Mouse (Mus musculus) kidney, adult 2 months (tissue): ENCODE data around the gene Pim2.

ENCODE experiments used
- CTCF ChIP-seq: fragments of 200-500 bp; conservative IDR thresholded peaks from 2 replicates; pipeline ENCODE4 v1.5.1; 2011; ENCODE audit warnings: low read depth, mild to moderate bottlenecking, control low read depth, low read length, moderate library complexity, mixed read lengths; ENCODE audit not compliant: insufficient read depth, insufficient read length
- POLR2A ChIP-seq: fragments of 200-500 bp; IDR thresholded peaks from one replicate; pipeline ENCODE4 v1.6.1; 2011; ENCODE audit warnings: low read depth, low read length, control low read depth

DNA sequence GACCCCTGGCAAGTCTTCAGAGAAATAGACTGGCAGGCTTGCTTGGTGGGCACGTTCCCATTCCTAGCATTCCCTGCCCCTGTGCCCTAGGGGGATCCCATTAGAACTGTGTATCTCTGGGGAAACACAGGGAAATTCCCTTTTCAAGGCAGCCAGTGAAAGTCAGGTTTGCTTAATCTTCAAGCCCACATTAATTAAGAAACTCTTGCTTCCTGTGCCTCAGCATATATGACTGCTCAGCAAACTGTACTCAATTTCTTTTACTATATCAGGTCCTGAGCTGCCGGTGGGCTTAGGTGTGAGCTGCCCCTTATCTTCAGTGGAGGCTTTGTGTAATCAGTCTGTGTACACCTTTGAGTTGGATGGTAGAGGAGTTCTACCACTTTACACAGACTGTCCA lies 12.3 kb upstream of the Pim2 start:
- TF ChIP-seq POLR2A (no peak), CTCF (no peak)
